Mouse (Mus musculus) skeletal muscle tissue, adult 2 months (tissue): ENCODE measurements around the gene Olfr958.

Experiments used
- DNase-seq: peaks from one replicate; pipeline ENCODE4 v3.0.0-alpha.2; 2012; ENCODE audit warnings: low read depth, low spot score

Olfr958 gene

GRCm38 (mm10) chr9:39553946-39554345, at the start of gene Olfr958:
Gene Olfr958, minus strand, starts transcription at chr9:39554054.
- no peak for DNase-seq

GRCm38 (mm10) chr9:39603333-39603845, 49.5 kb upstream of the Olfr958 start:
- no peak for DNase-seq

- DNase-seq, result no peak
These were observed 48.9 kb upstream of the Olfr958 start for GRCm38 (mm10) chr9:39602536-39603332.

GRCm38 (mm10) chr9:39577050-39577449, 23.2 kb upstream of the Olfr958 start:
- peak; percentile 4 for DNase-seq

- DNase-seq, result no peak
These were observed 21.6 kb upstream of the Olfr958 start, which contains the start of gene Olfr959 for GRCm38 (mm10) chr9:39575469-39575868. Gene Olfr959, minus strand, starts transcription at chr9:39575569.

- DNase-seq, result no peak
These were observed 4.4 kb upstream of the Olfr958 start for GRCm38 (mm10) chr9:39558349-39558647.

GRCm38 (mm10) chr9:39557529-39558348, 3.9 kb upstream of the Olfr958 start:
- no peak for DNase-seq

GRCm38 (mm10) chr9:39550806-39551205, 3.0 kb downstream of the Olfr958 start:
- DNase-seq, result no peak

- no peak for DNase-seq
These were observed 30.1 kb downstream of the Olfr958 start for GRCm38 (mm10) chr9:39523616-39524285.

- no peak for DNase-seq
These were observed 35.3 kb downstream of the Olfr958 start for GRCm38 (mm10) chr9:39518595-39518994.

GRCm38 (mm10) chr9:39515531-39515930, 38.3 kb downstream of the Olfr958 start, which contains the start of gene Olfr957:
Gene Olfr957, minus strand, starts transcription at chr9:39515809.
- no peak for DNase-seq

GRCm38 (mm10) chr9:39509412-39509811, 44.4 kb downstream of the Olfr958 start:
- no peak for DNase-seq

- peak; percentile 9 for DNase-seq
These were observed 44.9 kb downstream of the Olfr958 start for GRCm38 (mm10) chr9:39508998-39509397.
